Mouse (Mus musculus) megakaryocyte-erythroid progenitor cell, adult 5-6 weeks (primary cell): ENCODE data around the gene Rab7. TPM values are rescaled to one million over a fixed set of nuclear protein-coding genes. Genes with fewer than 3 reads are reported as not detected.

ENCODE experiments used
- total RNA-seq, 2 experiments: library from RNA; stranded (forward) in 1 of 2; stranded (reverse) in 1 of 2; fragments of 200-1000, 215-1000 nt in 1 of 2; fragments of >200 nt in 1 of 2; fragmentation: Nextera tagmentation in 1 of 2; gene quantifications; 2 replicates each; pipeline ENCODE4 v1.2.3; 2014 to 2017

Gene Rab7
- total RNA-seq, 2 experiments from 2014 or later: 68.5 to 182 TPM

Other genes with a start within 250 kb of the Rab7 start
- gene Rab43, start 233.1 kb downstream of the Rab7 start, total RNA-seq (2014; fragmentation: Nextera tagmentation): 49.7 and 51.5 TPM in 2 replicates
- 4.5 and 9.9 TPM in 2 replicates for gene Rab43, start 233.1 kb downstream of the Rab7 start, total RNA-seq (2017)
- 0.81 and 3.3 TPM in 2 replicates for gene Gm45140, start 209.5 kb downstream of the Rab7 start, total RNA-seq (2014; fragmentation: Nextera tagmentation)
- gene Gm45140, start 209.5 kb downstream of the Rab7 start, total RNA-seq (2017): 18.3 and 19.5 TPM in 2 replicates
- 85.1 and 88.1 TPM in 2 replicates for gene Isy1, start 206.5 kb downstream of the Rab7 start, total RNA-seq (2014; fragmentation: Nextera tagmentation)
- gene Isy1, start 206.5 kb downstream of the Rab7 start, total RNA-seq (2017): 228 and 235 TPM in 2 replicates
- gene Cnbp, start 194.2 kb downstream of the Rab7 start, total RNA-seq (2014; fragmentation: Nextera tagmentation): 524 and 599 TPM in 2 replicates
- 1,213 and 1,503 TPM in 2 replicates for gene Cnbp, start 194.2 kb downstream of the Rab7 start, total RNA-seq (2017)
- 76.8 and 84.9 TPM in 2 replicates for gene Copg1, start 157.5 kb downstream of the Rab7 start, total RNA-seq (2014; fragmentation: Nextera tagmentation)
- 53.1 and 63.4 TPM in 2 replicates for gene Copg1, start 157.5 kb downstream of the Rab7 start, total RNA-seq (2017)
- 28.3 and 32.4 TPM in 2 replicates for gene Hmces, start 131.3 kb downstream of the Rab7 start, total RNA-seq (2014; fragmentation: Nextera tagmentation)
- gene Hmces, start 131.3 kb downstream of the Rab7 start, total RNA-seq (2017): 32.0 and 34.1 TPM in 2 replicates
- 3.0 and 6.1 TPM in 2 replicates for gene H1fx, start 63.6 kb downstream of the Rab7 start, total RNA-seq (2014; fragmentation: Nextera tagmentation)
- 0.95 and 2.3 TPM in 2 replicates for gene H1fx, start 63.6 kb downstream of the Rab7 start, total RNA-seq (2017)
- 123 and 137 TPM in 2 replicates for gene Rpn1, start 39.2 kb upstream of the Rab7 start, total RNA-seq (2014; fragmentation: Nextera tagmentation)
- 183 and 205 TPM in 2 replicates for gene Rpn1, start 39.2 kb upstream of the Rab7 start, total RNA-seq (2017)
- 101 and 116 TPM in 2 replicates for gene Gata2, start 148.6 kb upstream of the Rab7 start, total RNA-seq (2014; fragmentation: Nextera tagmentation)
- 37.4 and 48.8 TPM in 2 replicates for gene Gata2, start 148.6 kb upstream of the Rab7 start, total RNA-seq (2017)
- not detected in 2 replicates for gene Dnajb8, start 177.0 kb upstream of the Rab7 start, total RNA-seq (2014; fragmentation: Nextera tagmentation)
- not detected in 2 replicates for gene Dnajb8, start 177.0 kb upstream of the Rab7 start, total RNA-seq (2017)